Mouse (Mus musculus) midbrain, embryonic 12.5 days (tissue): ENCODE data around the gene Ccng2. TPM values are rescaled to one million over a fixed set of nuclear protein-coding genes. Genes with fewer than 3 reads are reported as not detected.

Experiments used
- ATAC-seq: fragments of 200-750 bp; cut with Nextera tagmentation; 2 replicates; pipeline ENCODE4 v1.8.0; 2017; ENCODE audit warnings: low read depth, moderate TSS enrichment, moderate library complexity; ENCODE audit not compliant: low FRiP score
- H3K27ac ChIP-seq: fragments of 300-500 bp; sonication (generic); replicated peaks from 2 replicates; pipeline ENCODE4 v1.5.1; 2016; ENCODE audit warnings: mild to moderate bottlenecking
- H3K27me3 ChIP-seq: fragments of 300-500 bp; sonication (generic); 2 replicates; pipeline ENCODE4 v1.6.1; 2016; ENCODE audit warnings: mild to moderate bottlenecking
- H3K36me3 ChIP-seq: fragments of 300-500 bp; sonication (generic); 2 replicates; pipeline ENCODE4 v1.6.1; 2016
- H3K4me1 ChIP-seq: fragments of 300-500 bp; sonication (generic); 2 replicates; pipeline ENCODE4 v1.6.1; 2016
- H3K4me2 ChIP-seq: fragments of 300-500 bp; sonication (generic); replicated peaks from 2 replicates; pipeline ENCODE4 v1.6.1; 2016; ENCODE audit warnings: mild to moderate bottlenecking, moderate library complexity
- H3K4me3 ChIP-seq: fragments of 300-500 bp; sonication (generic); 2 replicates; pipeline ENCODE4 v1.5.1; 2016; ENCODE audit warnings: mild to moderate bottlenecking
- H3K9ac ChIP-seq: fragments of 300-500 bp; sonication (generic); replicated peaks from 2 replicates; pipeline ENCODE4 v1.6.1; 2016; ENCODE audit warnings: mild to moderate bottlenecking, moderate library complexity
- H3K9me3 ChIP-seq: fragments of 300-500 bp; sonication (generic); 2 replicates; pipeline ENCODE4 v1.6.1; 2016; ENCODE audit warnings: mild to moderate bottlenecking
- WGBS: fragments of 180-500 bp; shearing (Covaris S2); methylation state at CpG from one replicate; pipeline ENCODE4 v1.1.7; 2016; 5-methylcytosine and 5-hydroxymethylcytosine counted together
- polyA plus RNA-seq: library from polyadenylated mRNA; unstranded; fragments of >200 nt; fragmentation: Nextera tagmentation; extraction: Ambion mirVana; gene quantifications from 2 replicates; pipeline ENCODE4 v1.2.1, GENCODE M21; 2016

Gene Ccng2
- polyA plus RNA-seq, 1 experiment from 2014 or later, result 130 TPM

DNA sequence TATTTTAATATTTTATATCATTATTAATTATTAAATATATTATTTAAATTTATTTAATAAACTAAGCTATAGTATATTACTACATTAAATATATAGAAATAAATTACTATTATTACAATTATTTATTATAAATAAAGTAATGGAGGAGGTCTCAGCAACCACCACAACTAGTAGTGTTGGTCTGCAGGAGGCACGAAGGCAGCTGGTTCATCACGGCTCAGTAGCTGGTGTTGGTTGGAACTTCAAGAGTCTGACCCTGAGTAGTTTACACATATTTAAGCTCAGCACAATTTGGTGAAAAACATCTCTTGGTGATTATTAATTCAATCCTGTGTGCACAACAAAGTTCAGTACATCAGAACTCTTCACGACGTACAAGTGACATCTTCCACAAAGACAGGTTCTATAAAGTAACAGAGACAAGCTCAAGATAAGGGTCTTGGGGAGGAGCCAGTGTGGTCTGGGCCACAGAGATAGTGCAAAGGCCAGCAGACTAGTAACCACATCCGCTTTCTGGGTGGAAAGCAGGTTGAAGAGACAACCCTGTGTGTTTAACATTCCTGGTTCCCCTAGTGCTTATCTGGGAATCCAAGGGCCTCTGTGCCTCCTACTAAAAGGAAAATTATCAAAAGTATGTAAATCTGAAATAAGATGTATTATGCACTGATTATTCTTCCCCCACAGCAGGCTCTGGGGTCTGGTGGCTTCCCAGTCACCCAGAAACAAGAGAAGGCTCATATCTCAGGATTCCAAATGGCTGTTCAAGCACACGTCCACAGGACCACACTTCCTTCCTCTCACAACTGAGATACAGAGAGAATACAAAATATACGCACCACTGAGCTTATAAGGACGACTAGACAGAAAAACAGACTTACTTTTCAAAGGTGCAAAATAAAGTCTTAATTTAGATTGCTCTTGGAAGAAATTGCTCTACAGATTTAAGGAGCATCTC, 27.2 kb upstream of the Ccng2 start:
- H3K9ac ChIP-seq, result no peak overlapping the region
- no peaks in the 10 kb centered on the region for H3K4me1 ChIP-seq
- no peaks in the 10 kb centered on the region for H3K9me3 ChIP-seq
- no peaks in the 10 kb centered on the region for H3K36me3 ChIP-seq
- WGBS, result 87% methylated on average over 8 of the region's 8 CpGs
- no peaks in the 10 kb centered on the region for H3K27me3 ChIP-seq
- no peak overlapping the region for H3K27ac ChIP-seq
- H3K4me3 ChIP-seq, result no peak overlapping the region
- no peak overlapping the region for H3K4me2 ChIP-seq
- ATAC-seq, result no peak

GRCm38 (mm10) chr5:93245280-93245679, 21.8 kb upstream of the Ccng2 start:
- Histone ChIP-seq H3K4me3 (no peak overlapping the region), H3K4me1 (no peaks in the 10 kb centered on the region), H3K27ac (no peak overlapping the region), H3K4me2 (no peak overlapping the region), H3K9me3 (no peaks in the 10 kb centered on the region), H3K27me3 (no peaks in the 10 kb centered on the region), H3K9ac (no peak overlapping the region), H3K36me3 (no peaks in the 10 kb centered on the region)
- 82% methylated on average over 2 of the region's 2 CpGs for WGBS
- no peak for ATAC-seq

GRCm38 (mm10) chr5:93249940-93250578, 17.0 kb upstream of the Ccng2 start:
- 85% methylated on average over 6 of the region's 6 CpGs for WGBS
- no peaks in the 10 kb centered on the region for H3K4me1 ChIP-seq
- H3K9me3 ChIP-seq, result 0 out of 2 replicates have a peak, but pooled peaks cover 4% of the 10 kb centered on the region
- H3K9ac ChIP-seq, result no peak overlapping the region
- no peaks in the 10 kb centered on the region for H3K27me3 ChIP-seq
- no peak overlapping the region for H3K27ac ChIP-seq
- no peak for ATAC-seq
- H3K4me3 ChIP-seq, result no peak overlapping the region
- H3K4me2 ChIP-seq, result no peak overlapping the region
- H3K36me3 ChIP-seq, result no peaks in the 10 kb centered on the region

DNA sequence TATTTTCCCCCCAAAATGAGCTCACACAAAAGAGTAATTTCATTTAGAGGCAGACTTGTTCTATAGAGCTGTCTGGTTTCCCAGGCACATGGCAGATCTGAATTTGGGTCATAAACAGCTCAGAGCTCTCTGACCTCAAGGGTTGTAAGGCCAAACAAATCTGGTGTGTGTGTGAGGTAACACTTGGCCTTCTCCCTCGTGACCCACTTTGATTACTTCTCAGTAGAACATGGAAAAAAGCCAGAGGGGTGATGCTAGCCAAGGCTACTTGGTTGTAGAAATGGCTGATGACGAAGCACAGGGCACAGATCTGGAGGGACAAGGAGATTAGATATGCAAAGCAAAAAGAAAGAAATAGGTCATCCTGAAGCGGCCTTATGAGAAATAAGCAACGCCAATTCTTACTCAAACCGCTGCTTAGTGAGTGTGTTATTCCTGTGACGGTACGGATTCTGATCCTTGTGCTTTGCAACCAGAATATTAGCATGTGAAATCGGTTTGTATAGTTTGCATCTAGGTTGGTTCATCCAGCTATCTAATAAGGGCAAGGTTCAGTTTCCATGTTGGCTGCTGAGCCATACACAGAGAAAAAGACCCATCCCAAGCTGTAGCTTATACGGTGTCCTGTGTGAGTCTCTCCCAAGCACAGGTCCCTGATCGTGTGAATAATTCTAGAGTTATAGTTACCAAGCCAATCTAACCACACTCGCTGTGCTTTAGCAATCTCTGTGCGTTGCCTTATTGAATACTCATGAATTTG, 15.9 kb upstream of the Ccng2 start:
- Histone ChIP-seq H3K36me3 (no peaks in the 10 kb centered on the region), H3K4me2 (no peak overlapping the region), H3K27ac (no peak overlapping the region), H3K9ac (no peak overlapping the region), H3K27me3 (no peaks in the 10 kb centered on the region), H3K4me3 (no peak overlapping the region), H3K9me3 (0 out of 2 replicates have a peak, but pooled peaks cover 4% of the 10 kb centered on the region), H3K4me1 (no peaks in the 10 kb centered on the region)
- ATAC-seq, result no peak
- 90% methylated on average over 12 of the region's 12 CpGs for WGBS

DNA sequence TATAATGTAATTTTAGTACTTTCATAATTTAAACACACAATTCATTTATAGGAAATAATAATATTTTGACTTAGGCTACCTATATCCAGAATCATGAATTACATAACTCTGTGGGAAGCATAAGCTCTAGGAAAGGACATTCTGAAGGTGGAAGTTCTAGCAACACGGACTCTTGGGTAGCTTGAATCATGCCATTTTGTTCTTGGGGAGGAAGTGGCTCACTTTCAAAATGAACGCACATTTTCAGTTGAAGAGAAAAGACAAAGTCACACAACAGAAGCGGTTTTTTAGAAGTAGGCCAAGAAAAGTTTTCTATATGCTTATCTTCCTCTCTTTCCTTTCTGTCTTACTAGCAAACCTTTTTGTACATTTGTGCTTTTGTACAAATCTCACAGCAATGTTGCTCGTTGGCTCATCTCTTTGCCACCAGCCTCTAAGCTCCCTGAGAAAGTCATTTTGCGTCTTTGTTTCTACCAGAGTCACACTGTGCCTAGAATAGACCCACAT, 11.2 kb upstream of the Ccng2 start:
- 0 out of 2 replicates have a peak, but pooled peaks cover 4% of the 10 kb centered on the region for H3K9me3 ChIP-seq
- H3K9ac ChIP-seq, result no peak overlapping the region
- H3K4me1 ChIP-seq, result no peaks in the 10 kb centered on the region
- ATAC-seq, result no peak
- WGBS, result 90% methylated on average over 5 of the region's 5 CpGs
- no peak overlapping the region for H3K4me2 ChIP-seq
- no peaks in the 10 kb centered on the region for H3K27me3 ChIP-seq
- no peak overlapping the region for H3K27ac ChIP-seq
- H3K4me3 ChIP-seq, result no peak overlapping the region
- no peaks in the 10 kb centered on the region for H3K36me3 ChIP-seq

- no peak for ATAC-seq
- H3K9me3 ChIP-seq, result 0 out of 2 replicates have a peak, but pooled peaks cover 4% of the 10 kb centered on the region
Measured at GRCm38 (mm10) chr5:93256820-93257405, 10.1 kb upstream of the Ccng2 start.

DNA sequence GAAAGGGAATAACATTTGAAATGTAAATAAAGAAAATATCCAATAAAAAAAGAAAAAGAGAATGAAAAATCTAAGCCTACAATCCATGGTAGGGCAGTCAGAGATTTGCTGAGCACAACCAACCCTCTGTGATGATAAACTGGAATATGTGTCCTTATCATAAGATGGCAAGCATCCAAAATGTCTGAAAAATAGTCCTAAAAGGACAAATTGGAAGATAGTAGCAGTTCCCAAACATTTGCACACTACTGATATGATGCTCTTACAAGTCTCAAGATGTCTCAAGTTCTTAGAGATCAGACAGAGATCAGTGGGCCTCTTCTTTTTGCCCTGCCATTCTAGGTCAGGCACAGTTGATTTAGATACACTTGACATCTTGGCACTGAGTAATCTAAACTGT, 7.7 kb upstream of the Ccng2 start:
- Histone ChIP-seq H3K27ac (no peak overlapping the region), H3K4me3 (no peak overlapping the region), H3K4me1 (no peaks in the 10 kb centered on the region), H3K9ac (no peak overlapping the region), H3K27me3 (no peaks in the 10 kb centered on the region), H3K36me3 (no peaks in the 10 kb centered on the region), H3K9me3 (0 out of 2 replicates have a peak, but pooled peaks cover 4% of the 10 kb centered on the region), H3K4me2 (no peak overlapping the region)
- ATAC-seq, result no peak

More at GRCm38 (mm10) chr5:93256820-93257405, 10.1 kb upstream of the Ccng2 start:
- no peak overlapping the region for H3K9ac ChIP-seq
- no peaks in the 10 kb centered on the region for H3K27me3 ChIP-seq
- no peak overlapping the region for H3K27ac ChIP-seq
- no peaks in the 10 kb centered on the region for H3K36me3 ChIP-seq
- no peak overlapping the region for H3K4me2 ChIP-seq
- no peak overlapping the region for H3K4me3 ChIP-seq
- no peaks in the 10 kb centered on the region for H3K4me1 ChIP-seq

- H3K27ac ChIP-seq, result no peak overlapping the region
- no peaks in the 10 kb centered on the region for H3K9me3 ChIP-seq
- ATAC-seq, result no peak
- no peak overlapping the region for H3K4me2 ChIP-seq
- H3K36me3 ChIP-seq, result no peaks in the 10 kb centered on the region
- H3K4me3 ChIP-seq, result no peak overlapping the region
- 76% methylated on average over 3 of the region's 3 CpGs for WGBS
- H3K27me3 ChIP-seq, result no peaks in the 10 kb centered on the region
- H3K9ac ChIP-seq, result no peak overlapping the region
- H3K4me1 ChIP-seq, result no peaks in the 10 kb centered on the region
Measured at GRCm38 (mm10) chr5:93260983-93261382, 6.1 kb upstream of the Ccng2 start.

DNA sequence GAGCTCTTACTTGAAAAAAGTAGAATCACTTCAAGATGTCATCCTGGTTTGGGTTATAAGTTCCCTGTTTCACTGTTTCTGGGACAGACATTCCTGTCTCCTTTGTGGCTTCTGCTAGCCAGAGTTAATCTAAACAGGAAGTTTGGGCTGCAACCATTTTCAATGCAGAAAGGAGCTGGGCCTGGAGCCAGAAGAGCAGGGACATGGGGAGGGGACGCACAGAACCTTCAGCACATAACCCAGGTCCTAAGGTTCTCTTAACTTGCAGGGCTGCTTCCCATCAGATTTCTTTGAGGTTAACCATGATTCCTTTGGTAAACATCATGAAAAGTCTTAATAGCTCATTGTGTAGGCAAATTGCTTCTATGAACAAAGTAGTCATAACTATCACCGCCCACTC, 4.3 kb upstream of the Ccng2 start:
- Histone ChIP-seq H3K27ac (no peak overlapping the region), H3K27me3 (no peaks in the 10 kb centered on the region), H3K9ac (no peak overlapping the region), H3K4me1 (peaks cover 5% of the 10 kb centered on the region), H3K9me3 (no peaks in the 10 kb centered on the region), H3K4me3 (no peak overlapping the region), H3K4me2 (no peak overlapping the region), H3K36me3 (no peaks in the 10 kb centered on the region)
- no peak for ATAC-seq
- 93% methylated on average over 2 of the region's 2 CpGs for WGBS

DNA sequence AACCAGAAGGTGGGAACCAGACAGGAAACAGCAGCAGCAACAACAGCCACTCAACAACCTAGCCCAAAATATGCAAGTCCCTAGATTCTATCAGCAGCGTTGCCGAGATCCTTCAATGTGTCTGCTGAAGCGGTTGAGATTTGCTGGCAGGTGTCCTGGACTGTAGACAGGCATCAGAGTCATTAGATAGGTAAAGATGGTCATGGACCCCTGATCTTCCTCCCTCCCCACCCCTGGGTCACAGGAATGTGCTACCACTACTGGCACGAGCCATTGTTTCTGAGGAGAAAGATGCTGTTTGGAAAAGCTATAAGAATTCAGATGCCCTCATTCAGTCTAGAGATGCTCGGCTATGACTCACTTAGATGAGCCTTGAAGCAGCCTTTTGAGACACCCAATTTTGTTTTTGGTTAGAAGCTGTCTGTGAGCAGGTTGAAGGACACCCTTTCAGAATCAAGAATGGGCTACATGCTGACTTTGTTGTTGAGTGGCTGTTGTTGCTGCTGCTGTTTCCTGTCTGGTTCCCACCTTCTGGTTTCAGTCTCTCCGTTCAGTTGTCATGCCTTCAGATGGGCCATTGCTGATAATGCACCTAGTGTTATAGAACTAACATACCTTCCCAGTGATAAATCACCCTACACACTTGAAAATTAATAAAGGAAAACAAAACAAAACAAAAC, 3.5 kb upstream of the Ccng2 start:
- 89% methylated on average over 6 of the region's 6 CpGs for WGBS
- ATAC-seq, result no peak

GRCm38 (mm10) chr5:93264136-93264700, 2.8 kb upstream of the Ccng2 start:
- Histone ChIP-seq H3K9me3 (no peaks in the 10 kb centered on the region), H3K4me1 (peaks cover 5% of the 10 kb centered on the region), H3K27ac (no peak overlapping the region), H3K36me3 (no peaks in the 10 kb centered on the region), H3K4me3 (no peak overlapping the region), H3K4me2 (no peak overlapping the region), H3K9ac (no peak overlapping the region), H3K27me3 (no peaks in the 10 kb centered on the region)
- ATAC-seq, result no peak
- 73% methylated on average over 1 of the region's 1 CpGs for WGBS

More for the DNA sequence above, 3.5 kb upstream of the Ccng2 start:
- Histone ChIP-seq H3K9ac (no peak overlapping the region), H3K27ac (no peak overlapping the region), H3K4me2 (no peak overlapping the region), H3K9me3 (no peaks in the 10 kb centered on the region), H3K27me3 (no peaks in the 10 kb centered on the region), H3K36me3 (no peaks in the 10 kb centered on the region), H3K4me1 (peaks cover 5% of the 10 kb centered on the region), H3K4me3 (no peak overlapping the region)
